Mouse (Mus musculus): ENCODE measurements around the gene Ubqln4. TPM values are rescaled to one million over a fixed set of nuclear protein-coding genes. Genes with fewer than 3 reads are reported as not detected.
A peak's percentile ranks its signal among the peaks of the same experiment; 100 is the strongest.

The Ubqln4 gene
- polyA plus RNA-seq, 1 experiment from 2014 or later = 37.4 TPM

DNA sequence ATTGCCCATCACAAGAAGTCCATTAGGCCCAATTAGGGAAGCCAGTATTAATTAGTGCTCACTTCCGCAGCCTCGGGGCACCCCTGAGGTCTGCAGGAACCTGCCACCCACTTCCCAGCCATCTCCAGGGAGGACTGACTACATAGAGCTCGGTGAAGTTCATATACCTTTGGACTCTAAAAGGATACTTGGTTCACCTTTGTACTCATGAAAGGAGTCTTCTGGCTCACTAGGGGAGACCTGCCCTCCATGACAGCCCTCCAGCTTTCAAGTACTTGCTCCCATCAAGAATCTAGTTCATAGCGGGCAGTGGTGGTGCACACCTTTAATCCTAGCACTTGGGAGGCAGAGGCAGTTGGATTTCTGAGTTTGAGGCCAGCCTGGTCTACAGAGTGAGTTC, 35.1 kb upstream of the Ubqln4 start:
- ATAC-seq (ENCODE audit: insufficient number of reproducible peaks, insufficient read depth, low FRiP score, low read depth) = no peak
- WGBS = 89% methylated on average over 4 of the region's 4 CpGs

GRCm38 (mm10) chr3:88520078-88520477, 33.5 kb upstream of the Ubqln4 start:
- Histone ChIP-seq H3K27ac (replicated peaks in 1 of 2; ENCODE audit: control insufficient read depth in 1 of 2, insufficient read depth in 1 of 2, low read depth in 2 of 2, low read length in 2 of 2) (no peak overlapping the region), H3K4me2 (ENCODE audit: low read length) (no peak overlapping the region), H3K9ac (ENCODE audit: low read length) (no peak overlapping the region), H3K9me3 (ENCODE audit: control insufficient read depth, low read length) (no peaks in the 10 kb centered on the region), H3K27me3 (ENCODE audit: control insufficient read depth, insufficient read depth, low read length) (no peaks in the 10 kb centered on the region), H3K36me3 (ENCODE audit: control insufficient read depth, insufficient read depth, low read length) (peaks cover 3% of the 10 kb centered on the region; the same call in 1 of the 2 replicates), H3K4me3 (ENCODE audit: control insufficient read depth in 1 of 2, insufficient read depth in 1 of 2, low read depth in 1 of 2, low read length in 2 of 2) (no peak overlapping the region), H3K4me1 (ENCODE audit: control insufficient read depth in 2 of 2, insufficient read depth in 2 of 2, low read length in 2 of 2) (no peaks in the 10 kb centered on the region)
- no peak for ATAC-seq (ENCODE audit: insufficient number of reproducible peaks, insufficient read depth, low FRiP score, low read depth)
- 64% methylated on average over 2 of the region's 2 CpGs for WGBS

More for the DNA sequence above, 35.1 kb upstream of the Ubqln4 start:
- H3K9me3 ChIP-seq (ENCODE audit: control insufficient read depth, low read length) = no peaks in the 10 kb centered on the region
- H3K27ac ChIP-seq (replicated peaks in 1 of 2; ENCODE audit: control insufficient read depth in 1 of 2, insufficient read depth in 1 of 2, low read depth in 2 of 2, low read length in 2 of 2) = no peak overlapping the region
- no peak overlapping the region for H3K4me3 ChIP-seq (ENCODE audit: control insufficient read depth in 1 of 2, insufficient read depth in 1 of 2, low read depth in 1 of 2, low read length in 2 of 2)
- peaks cover 3 to 6% of the 10 kb centered on the region in 2 experiments for H3K4me1 ChIP-seq (ENCODE audit: control insufficient read depth in 2 of 2, insufficient read depth in 2 of 2, low read length in 2 of 2)
- no peaks in the 10 kb centered on the region for H3K36me3 ChIP-seq (ENCODE audit: control insufficient read depth, insufficient read depth, low read length)
- H3K27me3 ChIP-seq (ENCODE audit: control insufficient read depth, insufficient read depth, low read length) = no peaks in the 10 kb centered on the region
- H3K9ac ChIP-seq (ENCODE audit: low read length) = no peak overlapping the region
- H3K4me2 ChIP-seq (ENCODE audit: low read length) = no peak overlapping the region

DNA sequence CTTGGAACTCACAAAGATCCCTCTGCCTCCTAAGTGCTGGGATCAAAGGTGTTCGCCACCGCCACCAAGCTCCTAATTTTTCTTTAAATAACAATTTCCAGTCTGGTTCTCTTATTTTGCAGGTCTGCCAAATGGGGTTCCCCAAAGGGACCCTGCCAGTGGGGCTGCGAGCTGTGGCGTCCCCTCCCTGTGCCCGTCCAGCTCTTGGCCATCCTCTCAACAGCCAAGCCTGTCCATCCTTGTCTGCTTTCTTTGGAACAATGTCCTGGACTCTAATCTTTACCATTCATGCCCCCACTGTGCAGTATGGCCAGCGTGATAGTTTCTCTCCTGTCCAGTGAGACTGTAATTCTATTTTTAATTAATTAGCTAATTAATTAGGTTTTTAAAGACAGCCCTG, 32.4 kb upstream of the Ubqln4 start:
- WGBS = 90% methylated on average over 6 of the region's 6 CpGs
- peaks cover 2 to 6% of the 10 kb centered on the region in 2 experiments; a peak in 3 of 4 replicates for H3K4me1 ChIP-seq (ENCODE audit: control insufficient read depth in 2 of 2, insufficient read depth in 2 of 2, low read length in 2 of 2)
- H3K9me3 ChIP-seq (ENCODE audit: control insufficient read depth, low read length) = no peaks in the 10 kb centered on the region
- no peak overlapping the region for H3K9ac ChIP-seq (ENCODE audit: low read length)
- no peak overlapping the region for H3K4me2 ChIP-seq (ENCODE audit: low read length)
- H3K27me3 ChIP-seq (ENCODE audit: control insufficient read depth, insufficient read depth, low read length) = no peaks in the 10 kb centered on the region
- no peak for ATAC-seq (ENCODE audit: insufficient number of reproducible peaks, insufficient read depth, low FRiP score, low read depth)
- no peak overlapping the region for H3K27ac ChIP-seq (replicated peaks in 1 of 2; ENCODE audit: control insufficient read depth in 1 of 2, insufficient read depth in 1 of 2, low read depth in 2 of 2, low read length in 2 of 2)
- no peak overlapping the region for H3K4me3 ChIP-seq (ENCODE audit: control insufficient read depth in 1 of 2, insufficient read depth in 1 of 2, low read depth in 1 of 2, low read length in 2 of 2)
- peaks cover 4% of the 10 kb centered on the region; the same call in 1 of the 2 replicates for H3K36me3 ChIP-seq (ENCODE audit: control insufficient read depth, insufficient read depth, low read length)

GRCm38 (mm10) chr3:88521803-88522331, 31.7 kb upstream of the Ubqln4 start:
- peaks cover 4% of the 10 kb centered on the region; the same call in 1 of the 2 replicates for H3K36me3 ChIP-seq (ENCODE audit: control insufficient read depth, insufficient read depth, low read length)
- no peak overlapping the region for H3K27ac ChIP-seq (replicated peaks in 1 of 2; ENCODE audit: control insufficient read depth in 1 of 2, insufficient read depth in 1 of 2, low read depth in 2 of 2, low read length in 2 of 2)
- H3K4me1 ChIP-seq (ENCODE audit: control insufficient read depth in 2 of 2, insufficient read depth in 2 of 2, low read length in 2 of 2) = peaks cover 2 to 10% of the 10 kb centered on the region in 2 experiments; a peak in 3 of 4 replicates
- H3K9me3 ChIP-seq (ENCODE audit: control insufficient read depth, low read length) = no peaks in the 10 kb centered on the region
- H3K27me3 ChIP-seq (ENCODE audit: control insufficient read depth, insufficient read depth, low read length) = no peaks in the 10 kb centered on the region
- no peak overlapping the region for H3K4me2 ChIP-seq (ENCODE audit: low read length)
- 26% methylated on average over 9 of the region's 9 CpGs for WGBS
- 0 out of 2 replicates have a peak, but pooled peaks have one; percentile 5 for ATAC-seq (ENCODE audit: insufficient number of reproducible peaks, insufficient read depth, low FRiP score, low read depth)
- no peak overlapping the region for H3K9ac ChIP-seq (ENCODE audit: low read length)
- H3K4me3 ChIP-seq (ENCODE audit: control insufficient read depth in 1 of 2, insufficient read depth in 1 of 2, low read depth in 1 of 2, low read length in 2 of 2) = no peak overlapping the region

DNA sequence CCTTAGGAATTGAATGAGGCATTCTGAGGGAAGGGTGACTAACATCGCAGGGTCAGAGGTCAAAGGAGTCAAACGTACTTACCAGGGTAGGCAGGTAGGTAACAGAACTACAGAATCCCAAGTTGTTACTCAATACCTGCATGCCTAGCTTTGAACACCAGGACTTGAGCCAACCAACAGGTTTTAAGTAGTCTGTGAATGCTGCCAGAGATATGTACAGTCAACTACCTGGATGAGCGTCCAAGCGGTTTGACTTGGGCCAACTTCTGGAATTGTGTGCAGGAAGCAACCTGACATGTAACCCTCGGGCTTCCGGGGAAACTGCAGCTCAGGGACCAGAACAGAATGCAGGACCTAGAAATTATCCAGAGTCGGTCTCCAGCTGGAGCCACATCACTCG, 30.5 kb upstream of the Ubqln4 start:
- H3K4me1 ChIP-seq (ENCODE audit: control insufficient read depth in 2 of 2, insufficient read depth in 2 of 2, low read length in 2 of 2) = peaks cover 10 to 20% of the 10 kb centered on the region in 2 experiments
- no peak overlapping the region for H3K4me2 ChIP-seq (ENCODE audit: low read length)
- no peak overlapping the region for H3K9ac ChIP-seq (ENCODE audit: low read length)
- no peak for ATAC-seq (ENCODE audit: insufficient number of reproducible peaks, insufficient read depth, low FRiP score, low read depth)
- peaks cover 4% of the 10 kb centered on the region; the same call in 1 of the 2 replicates for H3K36me3 ChIP-seq (ENCODE audit: control insufficient read depth, insufficient read depth, low read length)
- no peak overlapping the region for H3K27ac ChIP-seq (replicated peaks in 1 of 2; ENCODE audit: control insufficient read depth in 1 of 2, insufficient read depth in 1 of 2, low read depth in 2 of 2, low read length in 2 of 2)
- H3K4me3 ChIP-seq (ENCODE audit: control insufficient read depth in 1 of 2, insufficient read depth in 1 of 2, low read depth in 1 of 2, low read length in 2 of 2) = no peak overlapping the region
- WGBS = 83% methylated on average over 8 of the region's 8 CpGs
- no peaks in the 10 kb centered on the region for H3K27me3 ChIP-seq (ENCODE audit: control insufficient read depth, insufficient read depth, low read length)
- H3K9me3 ChIP-seq (ENCODE audit: control insufficient read depth, low read length) = no peaks in the 10 kb centered on the region

GRCm38 (mm10) chr3:88525021-88525420, 28.5 kb upstream of the Ubqln4 start:
- H3K27me3 ChIP-seq (ENCODE audit: control insufficient read depth, insufficient read depth, low read length) = no peaks in the 10 kb centered on the region
- no peak overlapping the region for H3K4me2 ChIP-seq (ENCODE audit: low read length)
- no peak overlapping the region for H3K27ac ChIP-seq (replicated peaks in 1 of 2; ENCODE audit: control insufficient read depth in 1 of 2, insufficient read depth in 1 of 2, low read depth in 2 of 2, low read length in 2 of 2)
- 90% methylated on average over 5 of the region's 5 CpGs for WGBS
- no peaks in the 10 kb centered on the region for H3K9me3 ChIP-seq (ENCODE audit: control insufficient read depth, low read length)
- H3K9ac ChIP-seq (ENCODE audit: low read length) = no peak overlapping the region
- H3K36me3 ChIP-seq (ENCODE audit: control insufficient read depth, insufficient read depth, low read length) = peaks cover 4% of the 10 kb centered on the region; the same call in 1 of the 2 replicates
- H3K4me1 ChIP-seq (ENCODE audit: control insufficient read depth in 2 of 2, insufficient read depth in 2 of 2, low read length in 2 of 2) = peaks cover 22 to 35% of the 10 kb centered on the region in 2 experiments
- H3K4me3 ChIP-seq (ENCODE audit: control insufficient read depth in 1 of 2, insufficient read depth in 1 of 2, low read depth in 1 of 2, low read length in 2 of 2) = no peak overlapping the region
- no peak for ATAC-seq (ENCODE audit: insufficient number of reproducible peaks, insufficient read depth, low FRiP score, low read depth)

DNA sequence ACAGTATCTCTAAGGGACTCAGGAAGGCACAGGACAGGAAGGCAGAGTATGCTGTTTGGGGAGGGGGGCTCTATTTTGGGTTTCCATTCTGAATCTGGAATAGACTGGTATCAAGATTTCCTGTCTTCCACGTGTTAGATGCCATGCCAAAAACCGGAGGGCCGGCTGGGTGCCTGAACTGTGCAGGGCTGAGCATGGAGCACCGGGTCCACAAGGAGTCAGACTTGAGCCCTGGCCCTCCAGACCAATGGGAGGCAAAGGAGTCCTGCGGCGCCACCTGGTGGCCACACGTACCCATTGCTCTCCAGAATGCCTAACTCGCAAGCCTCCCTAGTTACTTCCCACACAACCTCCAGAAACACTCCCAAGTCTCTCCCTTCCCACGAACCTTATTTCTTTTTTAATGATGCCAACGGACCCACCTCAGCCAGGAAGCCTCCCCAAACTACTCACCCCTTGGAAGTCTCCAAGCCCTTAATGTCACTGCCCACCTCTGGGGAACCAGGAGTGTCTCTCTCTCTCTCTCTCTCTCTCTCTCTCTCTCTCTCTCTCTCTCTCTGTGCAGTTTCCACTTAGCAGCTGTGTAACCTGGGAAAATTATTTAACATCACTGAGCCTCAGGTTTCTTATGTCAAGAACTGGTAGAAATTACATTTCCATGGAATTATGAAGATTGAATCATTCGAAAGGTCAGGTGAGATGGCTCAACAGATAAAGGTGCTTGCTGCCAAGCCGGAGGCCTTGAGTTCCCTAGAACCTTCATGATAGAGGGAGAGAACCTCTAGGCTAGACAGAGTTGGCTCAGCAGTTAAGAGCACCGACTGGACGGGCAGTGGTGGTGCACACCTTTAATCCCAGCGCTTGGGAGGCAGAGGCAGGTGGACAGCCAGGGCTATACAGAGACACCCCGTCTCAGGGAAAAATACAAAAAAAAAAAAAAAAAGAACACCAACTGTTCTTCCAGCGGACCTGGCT, 27.1 kb upstream of the Ubqln4 start:
- peak overlapping the region; percentile 44; the same call in 1 of the 2 replicates for H3K9ac ChIP-seq (ENCODE audit: low read length)
- peak; percentile 69 for ATAC-seq (ENCODE audit: insufficient number of reproducible peaks, insufficient read depth, low FRiP score, low read depth)

More for the DNA sequence above, 27.1 kb upstream of the Ubqln4 start:
- Histone ChIP-seq H3K27me3 (ENCODE audit: control insufficient read depth, insufficient read depth, low read length) (no peaks in the 10 kb centered on the region), H3K27ac (replicated peaks in 1 of 2; ENCODE audit: control insufficient read depth in 1 of 2, insufficient read depth in 1 of 2, low read depth in 2 of 2, low read length in 2 of 2) (0 out of 4 replicates have a peak overlapping the region, but pooled peaks of 1 of the 2 experiments have one; percentile 5), H3K36me3 (ENCODE audit: control insufficient read depth, insufficient read depth, low read length) (peaks cover 4% of the 10 kb centered on the region; the same call in 1 of the 2 replicates), H3K4me1 (ENCODE audit: control insufficient read depth in 2 of 2, insufficient read depth in 2 of 2, low read length in 2 of 2) (peaks cover 29 to 42% of the 10 kb centered on the region in 2 experiments), H3K9me3 (ENCODE audit: control insufficient read depth, low read length) (no peaks in the 10 kb centered on the region), H3K4me3 (ENCODE audit: control insufficient read depth in 1 of 2, insufficient read depth in 1 of 2, low read depth in 1 of 2, low read length in 2 of 2) (no peak overlapping the region), H3K4me2 (ENCODE audit: low read length) (peak overlapping the region; percentile 28)
- WGBS = 34% methylated on average over 17 of the region's 17 CpGs
